Mouse (Mus musculus) lung, adult 18-20 months (tissue): ENCODE data around the gene Ugt1a10.
A peak's percentile ranks its signal among the peaks of the same experiment; 100 is the strongest.

ENCODE experiments used
- DNase-seq, 2 experiments: peaks; one replicate each; pipeline ENCODE4 v3.0.0; 2022; ENCODE audit warnings: mixed read lengths in 2 of 2

Gene Ugt1a10

DNA sequence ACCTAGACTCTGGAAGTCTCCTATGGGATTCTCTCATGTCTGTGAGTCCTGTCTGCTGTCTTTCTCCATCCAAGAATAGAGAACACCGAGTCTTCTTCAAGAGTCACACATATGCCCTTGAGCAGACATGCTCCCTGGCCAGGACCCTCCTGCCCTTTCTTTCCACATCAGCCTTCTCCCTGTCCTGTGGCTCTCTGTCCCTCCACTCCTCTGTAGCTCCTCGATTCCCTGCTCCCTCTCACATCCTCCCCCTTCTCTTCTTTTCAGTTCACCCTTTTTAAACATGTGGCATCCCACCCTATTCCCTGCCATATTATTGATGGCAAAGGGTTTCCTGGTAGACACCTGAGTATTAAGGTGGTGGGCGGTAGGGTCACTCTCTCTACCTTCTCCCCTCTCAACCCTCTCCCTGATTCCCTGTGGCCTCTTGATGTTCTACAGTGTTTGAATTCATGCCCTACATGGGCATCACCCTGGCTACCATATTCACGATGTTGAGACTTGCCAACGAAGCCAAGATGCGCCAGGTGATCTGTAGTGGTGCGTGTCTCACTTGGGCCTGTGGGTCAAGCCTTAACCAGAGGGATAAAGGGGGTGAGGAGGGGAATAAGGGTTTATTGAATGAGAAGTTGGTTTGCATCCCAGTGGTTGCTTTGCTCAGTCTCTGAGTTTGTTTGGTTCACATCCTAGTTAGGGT is 176.8 kb downstream of the Ugt1a10 start:
- peak in 1 of 2 experiments; percentile 12 for DNase-seq

DNA sequence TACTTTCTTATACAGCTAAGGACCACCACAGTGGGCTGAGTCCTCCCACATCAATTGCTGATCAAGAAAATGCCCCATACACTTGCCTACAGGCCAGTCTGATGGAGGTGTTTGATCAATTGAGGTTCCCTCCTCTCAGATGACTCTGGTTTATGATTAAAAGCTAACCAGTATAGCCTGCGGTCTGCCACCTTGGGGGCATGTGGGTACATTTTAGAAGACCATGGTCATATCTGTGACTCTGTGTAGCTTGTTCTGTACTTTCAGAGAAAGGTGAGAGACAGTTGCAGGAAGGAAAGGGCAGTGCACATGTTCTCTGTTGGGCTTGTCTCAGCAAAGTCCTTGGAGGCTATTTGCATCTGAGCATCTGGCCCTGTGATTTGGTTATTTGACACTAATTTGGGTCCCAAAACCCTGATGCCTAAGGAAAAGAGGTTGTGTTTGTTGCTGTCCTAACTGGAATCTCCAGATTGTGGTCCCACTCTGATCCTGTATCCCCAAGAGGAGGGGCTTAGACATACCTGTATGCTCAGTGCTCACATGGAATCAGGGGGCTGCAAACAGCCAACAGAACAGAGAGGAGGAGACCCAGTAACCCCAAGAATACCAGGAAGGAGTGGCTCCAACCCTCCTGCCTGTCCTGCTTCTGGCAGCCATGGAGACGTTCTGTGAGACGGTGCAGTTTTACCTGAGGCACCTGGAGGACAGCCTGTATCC is 177.6 kb downstream of the Ugt1a10 start:
- DNase-seq = no peak

DNA sequence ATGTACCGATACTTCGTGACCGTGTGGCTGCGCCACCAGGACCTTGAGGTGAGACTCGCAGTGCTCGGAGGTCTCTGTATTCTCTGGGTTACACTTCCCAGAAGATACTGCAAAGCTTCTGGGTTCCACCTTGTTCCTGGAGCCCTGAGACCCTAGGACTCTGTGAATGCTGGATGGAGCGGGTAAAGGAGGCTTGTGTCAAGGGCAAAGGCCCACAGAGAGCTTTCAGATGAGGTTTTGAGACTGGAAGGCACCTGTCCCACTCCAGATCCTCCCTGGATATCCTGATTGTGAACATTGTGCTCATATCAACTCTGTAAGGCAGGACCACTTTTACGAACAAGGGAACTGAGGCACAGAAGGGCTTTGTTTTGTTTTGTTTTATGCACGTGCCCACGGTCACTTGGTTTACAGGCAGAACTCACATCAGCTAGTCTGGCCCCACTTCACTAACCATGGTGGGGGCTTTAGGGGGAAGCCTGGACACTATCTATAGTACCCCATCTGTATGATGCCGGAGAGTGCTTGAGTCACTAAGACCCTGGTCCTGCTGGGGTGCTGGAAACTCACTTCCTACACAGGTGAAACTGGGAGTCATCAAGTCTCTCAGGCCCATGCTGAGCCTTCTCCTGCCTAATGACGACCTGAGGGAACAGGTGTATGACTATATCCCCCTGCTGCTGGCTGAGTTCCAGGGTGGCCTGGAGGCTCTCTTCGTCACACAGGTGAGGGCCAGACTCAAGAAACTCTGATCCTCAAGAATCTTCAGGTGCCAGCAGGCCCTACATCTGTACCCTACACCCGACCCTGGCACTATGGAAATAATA is 178.4 kb downstream of the Ugt1a10 start:
- DNase-seq = no peak

DNA sequence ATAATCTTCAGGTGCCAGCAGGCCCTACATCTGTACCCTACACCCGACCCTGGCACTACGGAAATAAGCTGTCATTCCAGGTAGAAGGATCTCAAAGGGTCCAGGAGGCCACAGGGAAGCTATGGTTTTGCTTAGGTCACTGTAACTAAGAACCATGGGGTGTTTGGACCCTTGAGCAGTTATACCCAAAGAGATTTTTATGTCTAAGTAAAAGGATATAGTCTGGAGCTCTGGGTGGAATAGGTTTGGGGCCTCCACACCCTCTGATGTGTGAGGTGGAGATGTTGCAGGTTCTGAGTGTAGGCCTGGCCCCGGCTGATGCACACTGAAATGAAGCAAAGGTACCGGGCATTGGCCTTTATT is 179.0 kb downstream of the Ugt1a10 start:
- DNase-seq = no peak

DNA sequence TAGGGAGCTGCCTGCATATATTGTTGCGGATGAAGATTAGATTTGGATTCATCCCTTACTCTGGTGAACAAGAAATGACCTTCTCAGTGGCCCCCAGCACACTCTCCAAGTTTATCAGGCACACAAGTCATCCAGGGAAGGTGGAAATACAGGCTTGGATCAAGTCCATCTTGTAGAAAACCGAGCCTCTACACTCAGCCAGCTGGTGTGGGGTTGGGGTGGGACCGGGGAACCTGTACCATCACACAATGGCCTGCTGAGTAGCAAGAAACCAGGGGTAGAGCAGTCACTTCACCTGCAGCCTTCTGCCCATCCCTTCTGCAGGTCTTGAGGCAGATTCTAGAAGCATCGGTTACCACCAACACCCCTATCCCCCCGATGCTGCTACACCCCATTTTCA is 179.5 kb downstream of the Ugt1a10 start:
- DNase-seq = no peak

DNA sequence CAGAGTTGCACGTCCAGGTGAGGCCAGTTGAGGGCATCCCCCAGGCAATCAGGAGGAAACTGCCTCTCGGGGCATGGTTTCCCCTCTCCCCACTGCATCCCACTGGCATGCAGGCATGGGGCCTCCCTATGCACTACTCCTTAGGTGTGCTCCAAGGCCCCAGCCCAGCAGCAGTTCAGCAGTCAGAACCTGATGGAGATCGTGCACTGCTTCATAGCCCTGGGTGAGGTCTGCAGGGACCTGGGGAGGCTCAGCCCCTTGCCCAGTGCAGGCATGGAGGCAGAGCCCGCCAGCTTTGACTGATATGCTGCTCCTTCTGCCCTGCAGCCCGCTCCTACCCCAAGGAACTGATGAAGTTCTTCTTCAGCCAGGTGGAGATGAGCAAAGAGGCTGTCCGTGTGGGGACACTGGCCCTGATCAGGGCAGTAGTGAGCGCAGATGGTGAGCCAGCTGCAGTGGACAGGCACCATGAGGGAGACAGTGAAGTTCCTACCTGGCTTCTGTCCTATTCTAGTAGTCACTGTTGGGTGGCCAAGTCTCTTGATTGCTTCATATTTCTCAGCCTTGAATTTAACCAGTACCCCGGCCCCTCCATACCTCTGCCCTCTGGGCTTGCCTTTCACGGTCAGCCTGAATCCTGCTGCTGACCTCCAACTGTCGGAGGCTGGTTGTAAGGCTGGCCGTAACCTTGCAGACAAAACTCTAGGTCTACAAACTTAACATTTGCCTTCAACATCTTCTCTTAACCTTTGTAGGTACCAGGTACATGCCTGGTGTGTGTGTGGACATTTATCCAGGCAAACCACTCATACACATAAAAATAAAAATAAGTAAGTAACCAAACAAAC is 180.1 kb downstream of the Ugt1a10 start:
- DNase-seq = no peak

DNA sequence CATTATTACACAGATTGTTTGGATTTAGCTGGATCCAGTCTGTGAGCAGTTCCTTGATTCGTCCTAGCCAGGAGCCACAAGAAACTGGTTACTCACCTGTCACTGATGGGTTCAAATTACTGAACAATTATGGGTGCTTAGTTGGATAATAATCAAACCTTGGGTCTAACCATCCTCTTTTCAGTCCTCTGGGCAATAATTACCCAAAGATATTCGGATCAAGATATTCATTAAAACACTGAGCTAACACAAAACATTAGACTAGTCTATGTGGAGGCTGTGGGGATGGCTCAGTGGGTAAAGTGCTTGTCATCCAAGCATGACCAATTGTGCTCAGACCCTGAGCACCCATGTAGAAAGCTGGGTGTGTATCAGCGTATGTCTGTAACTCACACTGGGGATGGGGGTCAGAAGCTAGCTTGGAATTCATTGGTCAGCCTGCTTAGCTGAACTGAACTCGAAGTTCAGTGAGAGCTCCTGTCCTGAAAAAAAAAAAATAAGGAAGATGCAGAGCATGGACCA is 180.8 kb downstream of the Ugt1a10 start:
- DNase-seq = no peak

DNA sequence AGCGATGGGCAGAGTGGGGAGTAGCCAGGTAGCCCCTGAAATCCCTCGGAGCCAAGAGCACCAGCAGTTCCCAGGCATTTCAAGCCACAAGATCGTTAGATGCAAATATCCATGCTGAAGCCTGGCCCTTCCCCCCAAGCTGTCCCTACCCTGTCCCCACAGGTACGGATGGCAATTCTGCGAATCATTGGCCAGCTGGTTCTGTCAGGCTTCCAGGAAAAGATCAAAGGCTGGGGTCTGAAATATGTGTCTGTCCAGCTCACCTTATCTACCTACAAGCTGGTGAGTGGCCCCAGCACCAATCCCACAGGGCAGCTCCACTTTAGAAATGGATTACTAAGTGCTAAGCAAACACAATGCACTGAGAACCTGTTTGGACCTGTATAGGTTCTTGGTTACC is 182.1 kb downstream of the Ugt1a10 start:
- peak in 1 of 2 experiments; percentile 48 for DNase-seq

- no peak for DNase-seq
Observed at GRCm38 (mm10) chr1:88238771-88239170, 183.6 kb downstream of the Ugt1a10 start.

- no peak for DNase-seq
Observed at GRCm38 (mm10) chr1:88240072-88240471, 184.9 kb downstream of the Ugt1a10 start.

GRCm38 (mm10) chr1:88240579-88240978 is 185.4 kb downstream of the Ugt1a10 start:
- DNase-seq = no peak

DNA sequence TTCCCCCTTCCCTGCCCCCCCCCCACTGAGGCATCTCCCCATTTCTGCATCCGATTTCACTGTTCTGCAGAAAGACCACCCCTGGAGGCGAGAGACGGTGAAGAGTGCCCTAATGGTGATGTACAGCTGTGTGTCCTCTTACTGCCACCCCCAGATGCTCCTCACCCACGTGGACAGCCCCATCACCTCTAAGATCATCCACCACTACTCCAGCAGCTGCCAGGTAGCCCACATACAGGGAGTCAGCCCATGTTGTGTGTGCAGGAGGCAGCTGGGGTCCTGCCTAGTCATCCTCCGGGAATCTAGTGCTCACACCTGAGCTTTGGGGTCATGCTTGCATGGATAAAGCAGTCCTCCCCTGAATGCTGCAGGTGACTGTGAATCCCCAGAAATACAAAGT is 188.7 kb downstream of the Ugt1a10 start:
- DNase-seq = no peak

DNA sequence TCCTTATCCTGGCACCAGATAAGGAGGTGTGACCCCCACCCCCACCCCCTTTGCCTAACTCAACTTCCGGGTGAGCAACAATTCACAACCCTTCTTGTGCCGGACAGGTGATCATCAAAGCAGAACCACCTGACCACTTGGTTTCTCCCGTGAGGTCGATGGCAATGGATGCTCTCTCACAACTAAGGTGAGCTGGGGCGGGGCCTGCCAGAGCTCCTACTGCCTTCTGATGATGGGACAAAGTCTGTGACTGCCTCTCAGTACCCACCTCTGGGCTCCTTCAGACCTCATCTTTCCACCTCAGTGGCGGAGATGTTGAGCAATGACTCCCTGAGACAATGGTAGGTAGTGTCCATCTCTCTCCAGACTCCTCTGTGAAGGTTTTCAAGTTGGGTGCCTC is 190.7 kb downstream of the Ugt1a10 start:
- DNase-seq = no peak

DNA sequence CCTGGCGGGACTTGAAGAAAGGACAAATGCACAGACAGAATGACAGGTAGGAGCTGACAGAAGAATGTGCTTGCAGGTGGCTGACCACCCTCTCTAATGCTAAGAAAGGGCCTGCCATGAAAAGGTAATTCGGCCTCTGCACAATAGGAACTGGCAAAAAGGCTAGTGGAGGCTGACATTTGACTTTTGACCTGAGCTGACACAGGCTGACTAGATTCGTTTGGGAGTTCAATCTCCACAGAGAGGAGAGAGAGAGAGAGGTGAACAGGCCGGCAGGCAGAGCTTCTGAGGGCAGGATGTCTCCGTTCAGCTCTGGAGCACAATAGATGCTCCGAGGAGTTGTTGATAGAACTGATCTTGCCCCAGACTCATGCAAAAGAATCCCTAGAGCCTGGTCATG is 191.2 kb downstream of the Ugt1a10 start:
- DNase-seq = no peak

DNA sequence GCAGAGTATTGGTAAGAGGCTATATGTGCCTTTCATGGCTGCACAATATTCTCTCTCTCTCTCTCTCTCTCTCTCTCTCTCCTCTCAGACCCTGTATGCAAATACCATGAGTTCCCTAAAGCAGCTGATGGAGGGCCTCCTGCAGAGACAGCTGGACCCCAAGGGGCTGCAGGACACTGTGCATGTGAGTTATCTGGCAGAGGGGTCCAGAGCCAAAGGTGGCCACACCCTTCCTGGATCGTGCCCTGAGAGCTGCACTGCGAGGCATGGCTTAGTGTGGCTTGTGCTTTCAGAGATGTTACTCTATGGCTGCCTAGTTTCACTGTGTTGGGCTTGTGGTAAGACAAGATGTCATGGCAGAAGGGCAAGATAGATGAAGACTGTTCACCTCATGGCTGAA is 192.5 kb downstream of the Ugt1a10 start:
- no peak for DNase-seq

DNA sequence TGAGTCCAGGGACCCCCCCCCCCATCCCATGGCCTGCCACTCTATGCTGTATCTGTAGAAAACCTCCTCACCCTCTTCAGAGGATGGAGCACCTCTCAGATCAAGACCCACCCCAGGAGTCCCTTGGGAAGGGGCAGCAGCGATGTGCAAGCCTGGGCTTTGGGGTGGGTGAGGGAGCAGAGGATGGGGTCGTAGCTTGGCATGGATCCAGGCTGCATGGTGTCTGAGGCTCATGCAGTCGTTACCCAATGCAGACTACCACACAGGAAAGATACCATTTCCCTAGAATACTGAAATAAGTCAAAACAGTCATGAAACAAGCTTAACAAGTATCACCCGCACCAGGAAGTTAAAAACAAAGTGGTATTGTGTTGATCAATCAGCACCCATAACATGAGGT is 193.5 kb downstream of the Ugt1a10 start:
- no peak for DNase-seq

DNA sequence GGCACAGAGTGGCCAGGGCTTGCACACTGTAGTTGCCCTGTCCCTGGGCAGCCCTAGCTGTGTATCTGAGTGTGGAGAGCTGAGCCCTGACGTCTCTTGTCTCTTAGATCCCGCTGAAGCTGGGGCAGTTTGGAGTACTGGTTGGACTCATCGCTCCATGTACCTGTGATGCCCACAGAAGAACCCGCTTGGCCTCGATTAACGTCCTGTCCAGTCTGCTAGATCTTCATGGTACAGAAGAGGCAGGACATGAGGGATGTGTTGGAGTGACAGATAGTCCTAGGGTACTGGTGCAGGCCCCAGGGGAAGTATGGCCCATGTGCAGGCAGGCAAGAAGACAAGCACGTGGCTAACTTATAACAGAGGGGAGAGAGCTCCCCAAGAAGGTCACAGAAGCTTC is 194.4 kb downstream of the Ugt1a10 start:
- no peak for DNase-seq

- DNase-seq = no peak
Observed at GRCm38 (mm10) chr1:88250023-88250422, 194.8 kb downstream of the Ugt1a10 start.

DNA sequence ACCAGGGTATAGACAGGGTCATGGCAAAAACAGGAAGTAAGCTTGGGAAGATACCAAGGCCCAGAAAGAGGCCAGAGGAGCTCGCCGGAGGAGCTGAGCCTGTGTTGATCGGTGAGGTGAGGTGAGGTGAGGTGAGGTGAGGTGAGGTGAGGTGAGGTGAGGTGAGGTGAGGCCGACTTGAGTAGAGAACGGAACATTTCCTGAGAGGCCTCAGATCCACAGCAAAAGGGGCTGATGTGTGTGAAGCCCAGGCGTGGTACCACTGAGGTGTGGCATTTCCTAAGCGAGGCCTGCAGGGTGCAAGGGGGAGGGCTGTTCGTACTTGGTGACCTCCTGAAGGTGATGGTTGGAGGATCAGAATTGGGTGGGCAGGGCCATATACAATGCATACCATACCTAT is 197.9 kb downstream of the Ugt1a10 start:
- no peak for DNase-seq

- no peak for DNase-seq
Observed at GRCm38 (mm10) chr1:88253540-88253939, 198.4 kb downstream of the Ugt1a10 start.

DNA sequence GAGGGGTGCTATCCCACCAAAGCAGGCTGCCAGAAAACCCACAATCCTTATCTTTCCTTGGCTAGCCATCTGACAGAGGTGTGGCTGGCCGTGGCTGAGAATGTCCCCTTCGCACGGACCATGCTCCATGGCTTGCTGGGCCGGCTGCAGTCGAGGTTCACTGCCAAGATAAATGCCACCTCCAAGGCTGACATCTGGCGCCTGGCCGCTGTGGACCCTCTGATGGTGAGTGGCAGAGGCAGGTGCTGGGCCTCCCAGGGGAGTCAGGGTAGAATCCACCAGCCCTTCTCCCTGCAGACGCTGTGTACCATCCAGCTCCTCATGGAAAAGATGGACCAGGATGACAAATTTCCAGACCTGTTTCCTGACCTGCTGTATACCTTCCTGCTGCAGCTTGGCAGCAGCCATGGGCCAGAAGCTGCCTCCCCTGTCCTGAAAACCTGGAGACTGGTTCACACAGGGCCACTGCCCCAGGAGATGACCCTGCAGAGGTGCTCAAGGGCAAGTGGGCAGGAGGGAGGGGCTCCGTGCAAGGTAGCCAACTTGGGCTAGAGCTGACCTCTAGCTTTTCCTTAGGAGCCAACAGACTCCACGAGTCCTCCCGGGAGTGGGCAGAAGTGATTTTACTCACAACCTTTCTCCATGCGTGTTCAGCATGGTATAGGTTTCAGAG is 199.7 kb downstream of the Ugt1a10 start:
- no peak for DNase-seq

- no peak for DNase-seq
Observed at GRCm38 (mm10) chr1:88255466-88255857, 200.3 kb downstream of the Ugt1a10 start.
